Mouse (Mus musculus): ENCODE results near the gene Gpr171. TPM values are rescaled to one million over a fixed set of nuclear protein-coding genes. Genes with fewer than 3 reads are reported as not detected.
A peak's percentile ranks its signal among the peaks of the same experiment; 100 is the strongest.

The Gpr171 gene
- polyA plus RNA-seq, 1 experiment = not detected

- Histone ChIP-seq H3K4me1 (ENCODE audit: control insufficient read depth, insufficient read depth, low read length) (no peaks in the 10 kb centered on the region), H3K36me3 (ENCODE audit: control insufficient read depth, insufficient read depth, low read length) (no peaks in the 10 kb centered on the region), H3K4me3 (ENCODE audit: control insufficient read depth, low read depth, low read length) (no peak overlapping the region), H3K27me3 (ENCODE audit: control insufficient read depth, insufficient read depth, low read length) (no peaks in the 10 kb centered on the region), H3K27ac (ENCODE audit: control insufficient read depth, insufficient read depth, low read depth, low read length) (no peak overlapping the region)
- TF ChIP-seq CTCF (IDR thresholded peaks at IDR 0.05; ENCODE audit: control insufficient read depth, insufficient read depth, insufficient replicate concordance, low read depth, low read length) = no peak
- TF ChIP-seq POLR2A (IDR thresholded peaks at IDR 0.05; ENCODE audit: control insufficient read depth, low read depth, low read length) = no peak
Observed at GRCm38 (mm10) chr3:59065937-59066336, 35.7 kb downstream of the Gpr171 start.

GRCm38 (mm10) chr3:59063431-59063830 lies 38.2 kb downstream of the Gpr171 start:
- Histone ChIP-seq H3K4me1 (ENCODE audit: control insufficient read depth, insufficient read depth, low read length) (no peaks in the 10 kb centered on the region), H3K36me3 (ENCODE audit: control insufficient read depth, insufficient read depth, low read length) (no peaks in the 10 kb centered on the region)
- TF ChIP-seq POLR2A (IDR thresholded peaks at IDR 0.05; ENCODE audit: control insufficient read depth, low read depth, low read length) = no peak
- TF ChIP-seq CTCF (IDR thresholded peaks at IDR 0.05; ENCODE audit: control insufficient read depth, insufficient read depth, insufficient replicate concordance, low read depth, low read length) = no peak

GRCm38 (mm10) chr3:59062141-59062540 lies 39.5 kb downstream of the Gpr171 start:
- H3K36me3 ChIP-seq (ENCODE audit: control insufficient read depth, insufficient read depth, low read length) = no peaks in the 10 kb centered on the region
- no peaks in the 10 kb centered on the region for H3K4me1 ChIP-seq (ENCODE audit: control insufficient read depth, insufficient read depth, low read length)
- TF ChIP-seq CTCF (IDR thresholded peaks at IDR 0.05; ENCODE audit: control insufficient read depth, insufficient read depth, insufficient replicate concordance, low read depth, low read length) (no peak), POLR2A (IDR thresholded peaks at IDR 0.05; ENCODE audit: control insufficient read depth, low read depth, low read length) (no peak)
- H3K27me3 ChIP-seq (ENCODE audit: control insufficient read depth, insufficient read depth, low read length) = no peaks in the 10 kb centered on the region
- no peak overlapping the region for H3K4me3 ChIP-seq (ENCODE audit: control insufficient read depth, low read depth, low read length)
- H3K27ac ChIP-seq (ENCODE audit: control insufficient read depth, insufficient read depth, low read depth, low read length) = no peak overlapping the region; the same call in 1 of the 2 replicates

More at GRCm38 (mm10) chr3:59063431-59063830, 38.2 kb downstream of the Gpr171 start:
- no peak overlapping the region for H3K4me3 ChIP-seq (ENCODE audit: control insufficient read depth, low read depth, low read length)
- no peak overlapping the region for H3K27ac ChIP-seq (ENCODE audit: control insufficient read depth, insufficient read depth, low read depth, low read length)
- H3K27me3 ChIP-seq (ENCODE audit: control insufficient read depth, insufficient read depth, low read length) = no peaks in the 10 kb centered on the region

- H3K27ac ChIP-seq (ENCODE audit: control insufficient read depth, insufficient read depth, low read depth, low read length) = no peak overlapping the region
- H3K27me3 ChIP-seq (ENCODE audit: control insufficient read depth, insufficient read depth, low read length) = no peaks in the 10 kb centered on the region
- H3K36me3 ChIP-seq (ENCODE audit: control insufficient read depth, insufficient read depth, low read length) = no peaks in the 10 kb centered on the region
- TF ChIP-seq POLR2A (IDR thresholded peaks at IDR 0.05; ENCODE audit: control insufficient read depth, low read depth, low read length) (no peak), CTCF (IDR thresholded peaks at IDR 0.05; ENCODE audit: control insufficient read depth, insufficient read depth, insufficient replicate concordance, low read depth, low read length) (no peak)
- H3K4me3 ChIP-seq (ENCODE audit: control insufficient read depth, low read depth, low read length) = no peak overlapping the region
- no peaks in the 10 kb centered on the region for H3K4me1 ChIP-seq (ENCODE audit: control insufficient read depth, insufficient read depth, low read length)
Observed at GRCm38 (mm10) chr3:59060131-59060530, 41.5 kb downstream of the Gpr171 start.

GRCm38 (mm10) chr3:59059022-59059541 lies 42.5 kb downstream of the Gpr171 start:
- no peak overlapping the region for H3K27ac ChIP-seq (ENCODE audit: control insufficient read depth, insufficient read depth, low read depth, low read length)
- H3K4me3 ChIP-seq (ENCODE audit: control insufficient read depth, low read depth, low read length) = no peak overlapping the region
- H3K36me3 ChIP-seq (ENCODE audit: control insufficient read depth, insufficient read depth, low read length) = no peaks in the 10 kb centered on the region
- no peaks in the 10 kb centered on the region for H3K4me1 ChIP-seq (ENCODE audit: control insufficient read depth, insufficient read depth, low read length)
- no peak for TF ChIP-seq POLR2A (IDR thresholded peaks at IDR 0.05; ENCODE audit: control insufficient read depth, low read depth, low read length)
- peak; percentile 44; the same call in 1 of the 2 replicates for TF ChIP-seq CTCF (IDR thresholded peaks at IDR 0.05; ENCODE audit: control insufficient read depth, insufficient read depth, insufficient replicate concordance, low read depth, low read length)
- H3K27me3 ChIP-seq (ENCODE audit: control insufficient read depth, insufficient read depth, low read length) = no peaks in the 10 kb centered on the region

- Histone ChIP-seq H3K27me3 (ENCODE audit: control insufficient read depth, insufficient read depth, low read length) (no peaks in the 10 kb centered on the region), H3K36me3 (ENCODE audit: control insufficient read depth, insufficient read depth, low read length) (no peaks in the 10 kb centered on the region), H3K27ac (ENCODE audit: control insufficient read depth, insufficient read depth, low read depth, low read length) (no peak overlapping the region), H3K4me3 (ENCODE audit: control insufficient read depth, low read depth, low read length) (no peak overlapping the region), H3K4me1 (ENCODE audit: control insufficient read depth, insufficient read depth, low read length) (no peaks in the 10 kb centered on the region)
- TF ChIP-seq CTCF (IDR thresholded peaks at IDR 0.05; ENCODE audit: control insufficient read depth, insufficient read depth, insufficient replicate concordance, low read depth, low read length) (no peak), POLR2A (IDR thresholded peaks at IDR 0.05; ENCODE audit: control insufficient read depth, low read depth, low read length) (no peak)
Observed at GRCm38 (mm10) chr3:59054834-59055535, 46.6 kb downstream of the Gpr171 start.

Other genes starting within 250 kb of the Gpr171 start
- not detected in 2 replicates for gene Clrn1, start 216.5 kb downstream of the Gpr171 start, polyA plus RNA-seq (2012; rRNA removed)
- gene Med12l, start 96.0 kb downstream of the Gpr171 start, polyA plus RNA-seq (2012; rRNA removed) = 4.0 and 4.6 TPM in 2 replicates
- gene P2ry14, start 51.8 kb upstream of the Gpr171 start, polyA plus RNA-seq (2012; rRNA removed) = 0.42 and 0.67 TPM in 2 replicates
- not detected in 2 replicates for gene Gpr87, start 93.3 kb upstream of the Gpr171 start, polyA plus RNA-seq (2012; rRNA removed)
- gene P2ry13, start 109.1 kb upstream of the Gpr171 start, polyA plus RNA-seq (2012; rRNA removed) = 0.26 and 0.52 TPM in 2 replicates
- 0.43 and 1.6 TPM in 2 replicates for gene P2ry12, start 161.1 kb upstream of the Gpr171 start, polyA plus RNA-seq (2012; rRNA removed)
- gene Igsf10, start 242.6 kb upstream of the Gpr171 start, polyA plus RNA-seq (2012; rRNA removed) = 0.17 and 0.19 TPM in 2 replicates

Data from testis, adult 2 months (tissue).